ENCODE assay signal across 9 mouse cellular contexts in genomic region chr2:12327691-12328354, GRCm38 (mm10). TPM values are rescaled to one million over a fixed set of nuclear protein-coding genes. Genes with fewer than 3 reads are reported as not detected.
A peak's percentile ranks its signal among the peaks of the same experiment; 100 is the strongest.
DNase-seq lines count a peak whose midpoint lies in the region; ATAC-seq and TF ChIP-seq lines count a peak whose summit lies in the region.
"Had no signal": no experiment of that assay in that cellular context is flagged by ENCODE, and none has a peak within 500 bp of the region (broad histone marks: within the 10 kb centered on the region; RNA-seq: fewer than 3 reads in every experiment).

No protein-coding gene starts in this region.

- no peaks in the 10 kb centered on the region for H3K36me3 ChIP-seq in heart, postnatal 0 days (replicated peaks; ENCODE audit: control insufficient read depth, insufficient read depth, low read length)
- no peaks in the 10 kb centered on the region for H3K36me3 ChIP-seq in forebrain, embryonic 10.5 days (replicated peaks)
- no peaks in the 10 kb centered on the region for H3K36me3 ChIP-seq in limb, embryonic 10.5 days
- no peaks in the 10 kb centered on the region for H3K36me3 ChIP-seq in neural tube, embryonic 12.5 days

- no peak for DNase-seq in heart, postnatal 0 days (ENCODE audit: low spot score)
- no peak for DNase-seq in heart, postnatal 25 days (ENCODE audit: low spot score)
- peak; percentile 23 for DNase-seq in forebrain, embryonic 10.5 days (ENCODE audit: extremely low spot score, low spot score)
- no peak for DNase-seq in limb, embryonic 10.5 days (ENCODE audit: low spot score)
- DNase-seq in cerebellum, postnatal 14 days = no peak
- DNase-seq in gastrocnemius, postnatal 4 days (ENCODE audit: low spot score in 2 of 2) = no peak
- no peak for DNase-seq in left cerebral cortex, adult 9 months (ENCODE audit: low spot score in 2 of 2)

- H3K9ac ChIP-seq in heart, postnatal 0 days (replicated peaks; ENCODE audit: low read depth, low read length) = no peak overlapping the region
- H3K9ac ChIP-seq in neural tube, embryonic 12.5 days = no peak overlapping the region

- H3K27ac ChIP-seq in heart, postnatal 0 days (ENCODE audit: low read depth) = no peak overlapping the region
- peak overlapping the region; percentile 83 for H3K27ac ChIP-seq in forebrain, embryonic 10.5 days
- H3K27ac ChIP-seq in limb, embryonic 10.5 days = peak overlapping the region; percentile 71
- H3K27ac ChIP-seq in neural tube, embryonic 12.5 days = no peak overlapping the region

- WGBS in heart, postnatal 0 days = 45% methylated on average over 11 of the region's 11 CpGs
- 28% methylated on average over 11 of the region's 11 CpGs for WGBS in forebrain, embryonic 10.5 days
- WGBS in limb, embryonic 10.5 days = 39% methylated on average over 11 of the region's 11 CpGs
- 21% methylated on average over 11 of the region's 11 CpGs for WGBS in neural tube, embryonic 12.5 days

- H3K4me2 ChIP-seq in heart, postnatal 0 days (ENCODE audit: low read depth, low read length) = peak overlapping the region; percentile 36
- H3K4me2 ChIP-seq in neural tube, embryonic 12.5 days (replicated peaks) = peak overlapping the region; percentile 48

- no peaks in the 10 kb centered on the region for H3K27me3 ChIP-seq in heart, postnatal 0 days (ENCODE audit: control insufficient read depth, insufficient read depth, low read length)
- H3K27me3 ChIP-seq in forebrain, embryonic 10.5 days (ENCODE audit: poor library complexity, severe bottlenecking) = no peaks in the 10 kb centered on the region
- H3K27me3 ChIP-seq in limb, embryonic 10.5 days (ENCODE audit: low read depth, poor library complexity, severe bottlenecking) = no peaks in the 10 kb centered on the region
- no peaks in the 10 kb centered on the region for H3K27me3 ChIP-seq in neural tube, embryonic 12.5 days (replicated peaks)
- H3K27me3 ChIP-seq: CH12.LX had no signal

- intact Hi-C loops in heart, postnatal 25 days (cut with DNase I) = no loop called here

- no peak for TF ChIP-seq EP300 in heart, postnatal 0 days (IDR thresholded peaks at IDR 0.05; ENCODE audit: low read depth)

- peak overlapping the region; percentile 9; the same call in 1 of the 2 replicates for H3K4me3 ChIP-seq in heart, postnatal 0 days (ENCODE audit: low read depth, low read length)
- H3K4me3 ChIP-seq in forebrain, embryonic 10.5 days = peak overlapping the region; percentile 44
- H3K4me3 ChIP-seq in limb, embryonic 10.5 days = peak overlapping the region; percentile 45
- no peak overlapping the region for H3K4me3 ChIP-seq in neural tube, embryonic 12.5 days

- no peaks in the 10 kb centered on the region; the same call in 1 of the 2 replicates for H3K4me1 ChIP-seq in heart, postnatal 0 days (ENCODE audit: control insufficient read depth, insufficient read depth)
- peaks cover 25% of the 10 kb centered on the region for H3K4me1 ChIP-seq in forebrain, embryonic 10.5 days
- peaks cover 25% of the 10 kb centered on the region for H3K4me1 ChIP-seq in limb, embryonic 10.5 days
- H3K4me1 ChIP-seq in neural tube, embryonic 12.5 days = peaks cover 15% of the 10 kb centered on the region; the same call in 1 of the 2 replicates

- no peaks in the 10 kb centered on the region for H3K9me3 ChIP-seq in heart, postnatal 0 days (replicated peaks; ENCODE audit: control insufficient read depth, low read length)
- no peaks in the 10 kb centered on the region for H3K9me3 ChIP-seq in forebrain, embryonic 10.5 days
- H3K9me3 ChIP-seq in limb, embryonic 10.5 days (replicated peaks) = no peaks in the 10 kb centered on the region
- H3K9me3 ChIP-seq in neural tube, embryonic 12.5 days = no peaks in the 10 kb centered on the region

- no peak for TF ChIP-seq CTCF in heart, postnatal 0 days (IDR thresholded peaks at IDR 0.05; ENCODE audit: low read depth)

- ATAC-seq in heart, postnatal 0 days (ENCODE audit: insufficient read depth, low read depth) = no peak
- peak; percentile 59 for ATAC-seq in neural tube, embryonic 12.5 days (ENCODE audit: low FRiP score, low read depth)

RNA-seq across cellular contexts. Expression of gene Itga8, which starts 26.1 kb away (rescaled TPM):
- total RNA-seq in heart, postnatal 0 days (2014; rRNA removed; ENCODE audit: low replicate concordance) = 12.8 and 15.0 TPM in 2 replicates
- polyA plus RNA-seq in heart, postnatal 0 days (2015; fragmentation: Nextera tagmentation; extraction: Ambion mirVana) = 5.3 and 5.6 TPM in 2 replicates
- total RNA-seq in heart, postnatal 25 days (2021) = 1 to 10 TPM; 7.4 to 7.7 TPM
- 8.2 and 8.6 TPM in 2 replicates for polyA plus RNA-seq in forebrain, embryonic 10.5 days (2016; fragmentation: Nextera tagmentation; extraction: Ambion mirVana)
- polyA plus RNA-seq in limb, embryonic 10.5 days (2016; fragmentation: Nextera tagmentation; extraction: Ambion mirVana) = 8.0 and 9.7 TPM in 2 replicates
- 3.8 and 4.1 TPM in 2 replicates for polyA plus RNA-seq in neural tube, embryonic 12.5 days (2016; fragmentation: Nextera tagmentation; extraction: Ambion mirVana)
- total RNA-seq in gastrocnemius, postnatal 4 days (2021) = 10 to 100 TPM; 11.3 to 13.1 TPM

Comparison
In these comparisons a context has a peak if more than half of its experiments do, and no peak if none do; other contexts are left out.
1. H3K27ac ChIP-seq: peak in forebrain, embryonic 10.5 days (single experiment) and limb, embryonic 10.5 days (single experiment); none in heart, postnatal 0 days (single experiment) and neural tube, embryonic 12.5 days (single experiment).